Mouse (Mus musculus) midbrain, embryonic 13.5 days (tissue): ENCODE data around the gene Ltb4r2. TPM values are rescaled to one million over a fixed set of nuclear protein-coding genes. Genes with fewer than 3 reads are reported as not detected.
A peak's percentile ranks its signal among the peaks of the same experiment; 100 is the strongest.

Experiments used
- ATAC-seq: fragments of 200-750 bp; cut with Nextera tagmentation; 2 replicates; pipeline ENCODE4 v1.8.0; 2017; ENCODE audit warnings: mild to moderate bottlenecking, moderate TSS enrichment, moderate library complexity
- H3K27ac ChIP-seq: fragments of 300-500 bp; sonication (generic); 2 replicates; pipeline ENCODE4 v1.5.1; 2015; ENCODE audit warnings: inconsistent platforms, mild to moderate bottlenecking, moderate library complexity
- H3K27me3 ChIP-seq: fragments of 300-500 bp; sonication (generic); 2 replicates; pipeline ENCODE4 v1.6.1; 2015; ENCODE audit warnings: mild to moderate bottlenecking, inconsistent platforms
- H3K36me3 ChIP-seq: fragments of 300-500 bp; sonication (generic); 2 replicates; pipeline ENCODE4 v1.6.1; 2015; ENCODE audit warnings: mild to moderate bottlenecking, inconsistent platforms
- H3K4me1 ChIP-seq: fragments of 300-500 bp; sonication (generic); replicated peaks from 2 replicates; pipeline ENCODE4 v1.6.1; 2015; ENCODE audit warnings: inconsistent platforms
- H3K4me2 ChIP-seq: fragments of 300-500 bp; sonication (generic); replicated peaks from 2 replicates; pipeline ENCODE4 v1.6.1; 2015; ENCODE audit warnings: moderate library complexity, mild to moderate bottlenecking, inconsistent platforms
- H3K4me3 ChIP-seq: fragments of 300-500 bp; sonication (generic); replicated peaks from 2 replicates; pipeline ENCODE4 v1.5.1; 2015; ENCODE audit warnings: mild to moderate bottlenecking, inconsistent platforms
- H3K9ac ChIP-seq: fragments of 300-500 bp; sonication (generic); replicated peaks from 2 replicates; pipeline ENCODE4 v1.6.1; 2015; ENCODE audit warnings: mild to moderate bottlenecking, inconsistent platforms
- H3K9me3 ChIP-seq: fragments of 300-500 bp; sonication (generic); 2 replicates; pipeline ENCODE4 v1.6.1; 2016; ENCODE audit warnings: mild to moderate bottlenecking, inconsistent platforms
- WGBS: fragments of 180-500 bp; shearing (Covaris S2); methylation state at CpG from one replicate; pipeline ENCODE4 v1.1.7; 2015; 5-methylcytosine and 5-hydroxymethylcytosine counted together
- polyA plus RNA-seq: library from polyadenylated mRNA; unstranded; fragments of >200 nt; fragmentation: Nextera tagmentation; extraction: Ambion mirVana; gene quantifications from 2 replicates; pipeline ENCODE4 v1.2.1, GENCODE M21; 2015

Gene Ltb4r2
- polyA plus RNA-seq, 1 experiment from 2014 or later: 0.28 TPM

DNA sequence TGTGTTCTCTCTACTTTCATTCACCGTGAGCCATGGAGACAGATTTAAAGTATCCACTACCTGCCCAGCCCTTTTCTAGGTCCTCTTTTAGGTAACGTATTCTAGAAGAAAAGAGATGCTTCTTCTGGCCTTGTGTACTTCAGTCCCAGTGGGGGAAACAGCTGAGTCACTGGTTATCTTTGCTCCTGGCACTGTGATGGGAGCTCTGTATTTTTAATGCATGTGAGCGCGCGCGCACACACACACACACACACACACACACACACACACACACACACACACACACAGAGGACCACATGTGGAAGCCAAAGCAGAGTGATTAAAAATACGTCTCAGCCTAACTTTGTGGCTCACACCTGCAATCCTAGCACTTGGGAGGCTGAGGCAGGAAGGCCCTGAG lies 37.8 kb upstream of the Ltb4r2 start:
- Histone ChIP-seq H3K36me3 (peaks cover 18% of the 10 kb centered on the region), H3K27me3 (no peaks in the 10 kb centered on the region), H3K9ac (no peak overlapping the region), H3K4me3 (no peak overlapping the region), H3K4me1 (peaks cover 17% of the 10 kb centered on the region), H3K27ac (no peak overlapping the region), H3K4me2 (no peak overlapping the region), H3K9me3 (no peaks in the 10 kb centered on the region)
- 92% methylated on average over 7 of the region's 7 CpGs for WGBS
- ATAC-seq: no peak

DNA sequence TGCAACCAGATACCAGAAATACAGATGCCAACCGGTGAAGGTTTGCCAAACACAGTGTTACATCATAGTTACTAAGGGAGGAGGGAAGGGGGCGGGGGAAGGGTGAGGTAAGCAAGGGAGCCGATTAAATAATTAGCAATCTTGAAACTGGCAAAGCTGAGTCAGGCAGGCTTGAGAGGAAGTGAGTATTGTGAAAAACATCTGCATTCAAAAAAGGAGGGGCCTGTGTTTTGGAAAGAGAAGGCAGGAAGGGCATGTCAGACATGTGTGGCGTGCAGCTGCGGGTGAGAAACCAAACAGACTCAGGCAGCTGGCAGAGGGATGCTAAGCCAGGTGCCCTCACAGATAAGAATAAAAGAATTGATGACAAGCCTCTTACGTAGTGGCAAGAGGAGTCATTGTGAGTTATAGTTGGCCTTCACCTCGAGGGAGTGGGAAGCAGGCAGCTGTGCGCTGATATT lies 36.8 kb upstream of the Ltb4r2 start:
- Histone ChIP-seq H3K9ac (no peak overlapping the region), H3K9me3 (no peaks in the 10 kb centered on the region)
- WGBS: 65% methylated on average over 8 of the region's 8 CpGs

DNA sequence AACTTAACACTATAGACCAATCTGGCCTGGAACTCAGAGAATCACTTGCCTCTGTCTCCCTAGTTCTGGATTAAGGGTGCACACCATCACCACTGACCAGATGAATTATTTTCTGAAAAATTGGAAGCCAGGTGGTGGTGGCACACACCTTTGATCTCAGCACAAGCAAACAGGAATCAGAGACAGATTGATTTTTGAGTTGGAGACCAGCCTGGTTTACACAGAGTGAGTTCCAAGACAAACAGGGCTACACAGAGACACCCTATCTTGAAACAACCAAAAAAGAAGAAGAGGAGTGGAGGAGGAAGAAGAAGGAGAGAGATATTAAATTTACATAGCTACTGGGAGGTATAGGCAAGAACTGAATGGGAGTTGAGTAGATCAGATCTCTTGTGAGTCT lies 35.0 kb upstream of the Ltb4r2 start:
- Histone ChIP-seq H3K4me3 (no peak overlapping the region), H3K4me1 (peaks cover 8% of the 10 kb centered on the region), H3K9ac (no peak overlapping the region), H3K27ac (no peak overlapping the region), H3K9me3 (no peaks in the 10 kb centered on the region), H3K27me3 (0 out of 2 replicates have a peak, but pooled peaks cover 3% of the 10 kb centered on the region), H3K4me2 (no peak overlapping the region), H3K36me3 (no peaks in the 10 kb centered on the region)
- ATAC-seq: no peak

More for the DNA sequence above, 36.8 kb upstream of the Ltb4r2 start:
- Histone ChIP-seq H3K36me3 (peaks cover 8% of the 10 kb centered on the region; the same call in 1 of the 2 replicates), H3K27ac (no peak overlapping the region), H3K4me1 (peaks cover 17% of the 10 kb centered on the region), H3K27me3 (no peaks in the 10 kb centered on the region), H3K4me2 (no peak overlapping the region), H3K4me3 (no peak overlapping the region)
- no peak for ATAC-seq

DNA sequence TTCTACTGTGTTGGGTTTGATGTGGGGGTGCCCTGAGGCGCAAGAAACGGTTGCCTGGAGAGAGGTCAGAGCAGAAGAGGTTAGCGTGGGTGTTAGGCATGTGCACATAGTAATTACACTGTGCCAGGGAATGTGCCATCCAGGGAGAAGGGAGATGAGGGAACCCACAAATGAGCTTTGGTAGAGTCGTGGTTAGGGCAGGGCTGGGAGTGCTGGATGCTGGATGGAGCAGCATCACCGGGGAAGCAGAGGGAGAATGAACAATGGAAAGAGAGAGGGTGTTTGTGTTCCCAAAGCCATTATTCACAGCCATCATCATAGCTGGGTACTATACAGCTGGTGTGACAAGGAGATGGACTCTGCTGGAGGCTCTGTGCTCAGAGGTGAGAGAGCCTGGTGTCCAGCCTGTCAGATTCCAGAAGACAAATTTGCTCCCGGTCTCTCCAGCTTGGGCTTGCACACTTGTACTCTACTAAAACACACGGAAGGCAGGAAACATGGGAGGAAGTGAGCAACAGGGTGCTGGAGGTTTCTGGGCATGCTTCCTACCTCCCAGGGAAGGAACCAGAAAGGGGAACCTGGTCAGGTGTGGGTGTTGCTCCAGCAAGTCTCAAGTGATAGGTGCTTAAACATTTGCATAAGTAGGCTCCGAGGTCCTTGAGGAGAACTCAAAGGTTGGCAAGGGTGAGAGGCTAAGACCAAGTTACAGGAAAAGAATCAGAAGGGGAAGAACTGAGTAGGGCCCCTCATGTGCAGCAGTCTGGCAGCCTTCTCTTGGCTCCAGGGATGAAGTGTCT lies 33.1 kb upstream of the Ltb4r2 start:
- Histone ChIP-seq H3K4me1 (no peaks in the 10 kb centered on the region), H3K4me3 (no peak overlapping the region), H3K9me3 (no peaks in the 10 kb centered on the region), H3K27me3 (0 out of 2 replicates have a peak, but pooled peaks cover 3% of the 10 kb centered on the region), H3K9ac (no peak overlapping the region), H3K27ac (no peak overlapping the region), H3K4me2 (no peak overlapping the region), H3K36me3 (no peaks in the 10 kb centered on the region)
- no peak for ATAC-seq
- 81% methylated on average over 8 of the region's 8 CpGs for WGBS

DNA sequence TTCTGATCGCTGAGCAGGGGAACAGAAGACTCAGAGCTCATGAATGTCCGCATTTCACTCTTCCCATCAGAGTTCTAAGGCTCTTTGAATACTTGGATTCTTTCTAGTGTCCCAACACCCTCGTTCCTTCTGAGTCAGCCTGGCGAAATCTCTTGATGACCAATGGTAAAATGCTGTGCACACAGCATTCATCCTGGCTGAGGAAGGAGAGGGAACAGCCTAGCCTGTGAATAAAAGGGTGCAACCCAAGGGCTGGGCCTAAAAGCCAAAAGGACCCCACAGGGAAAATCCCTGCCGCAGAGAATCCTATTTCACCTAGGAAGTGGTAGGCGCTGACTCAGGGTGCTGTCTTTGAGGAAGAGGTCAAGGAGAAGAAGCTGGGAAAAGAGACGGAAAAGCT lies 31.1 kb upstream of the Ltb4r2 start:
- no peak overlapping the region for H3K9ac ChIP-seq
- H3K9me3 ChIP-seq: no peaks in the 10 kb centered on the region
- no peak for ATAC-seq
- no peaks in the 10 kb centered on the region for H3K36me3 ChIP-seq
- H3K4me3 ChIP-seq: no peak overlapping the region
- WGBS: 73% methylated on average over 7 of the region's 7 CpGs
- no peaks in the 10 kb centered on the region for H3K4me1 ChIP-seq
- no peak overlapping the region for H3K27ac ChIP-seq
- H3K27me3 ChIP-seq: 0 out of 2 replicates have a peak, but pooled peaks cover 3% of the 10 kb centered on the region
- no peak overlapping the region for H3K4me2 ChIP-seq

DNA sequence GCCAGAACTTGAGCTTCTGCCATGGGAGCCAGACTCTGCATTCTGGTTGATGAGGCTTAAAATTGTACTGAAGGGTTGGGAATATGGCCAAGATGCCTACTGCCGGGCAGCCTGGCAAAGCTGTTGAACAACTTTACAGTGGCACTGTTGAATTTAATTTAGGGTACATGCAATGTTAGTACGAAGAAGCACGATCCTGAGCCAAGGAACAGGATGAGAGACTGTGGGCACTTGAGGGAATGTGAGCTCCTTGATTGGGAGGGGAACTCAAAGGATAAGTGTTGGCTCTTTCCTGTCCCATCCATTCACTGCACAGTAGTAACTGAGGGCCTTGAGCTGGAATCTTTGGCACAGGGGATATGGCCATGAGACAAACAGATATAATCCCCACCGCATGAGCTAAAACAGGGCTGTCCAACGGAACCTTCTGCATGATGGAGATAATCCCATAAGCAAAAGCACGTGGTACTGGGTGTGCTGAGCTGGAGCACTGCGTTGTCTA lies 30.6 kb upstream of the Ltb4r2 start:
- Histone ChIP-seq H3K4me2 (no peak overlapping the region), H3K4me3 (no peak overlapping the region), H3K36me3 (no peaks in the 10 kb centered on the region), H3K9me3 (no peaks in the 10 kb centered on the region), H3K27ac (no peak overlapping the region), H3K4me1 (no peaks in the 10 kb centered on the region), H3K9ac (no peak overlapping the region), H3K27me3 (0 out of 2 replicates have a peak, but pooled peaks cover 3% of the 10 kb centered on the region)
- WGBS: 81% methylated on average over 7 of the region's 7 CpGs
- ATAC-seq: no peak

DNA sequence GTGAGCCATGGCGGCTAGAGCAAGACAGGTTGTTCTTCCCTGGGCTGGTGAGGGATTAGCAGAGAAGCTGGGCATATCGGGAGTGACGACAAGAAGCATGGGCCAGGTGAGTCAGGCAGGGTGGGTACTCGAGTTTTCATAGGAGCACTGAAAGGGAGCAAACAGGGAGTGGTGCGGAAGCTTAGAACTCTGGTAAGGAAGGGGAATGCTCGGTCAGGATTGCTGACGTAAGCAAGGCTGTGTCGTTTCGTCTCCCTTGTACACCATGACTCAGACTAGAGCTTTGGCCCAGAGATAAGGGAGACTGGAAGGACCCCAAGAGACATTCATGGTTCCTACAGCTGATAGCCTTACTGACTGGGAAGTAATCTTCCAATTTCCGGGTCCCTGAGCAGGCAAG lies 27.3 kb upstream of the Ltb4r2 start:
- ATAC-seq: no peak
- Histone ChIP-seq H3K36me3 (peaks cover 7% of the 10 kb centered on the region), H3K9ac (no peak overlapping the region), H3K4me2 (no peak overlapping the region), H3K27ac (no peak overlapping the region), H3K4me1 (no peaks in the 10 kb centered on the region), H3K4me3 (no peak overlapping the region), H3K27me3 (0 out of 2 replicates have a peak, but pooled peaks cover 3% of the 10 kb centered on the region), H3K9me3 (no peaks in the 10 kb centered on the region)
- 80% methylated on average over 10 of the region's 10 CpGs for WGBS

DNA sequence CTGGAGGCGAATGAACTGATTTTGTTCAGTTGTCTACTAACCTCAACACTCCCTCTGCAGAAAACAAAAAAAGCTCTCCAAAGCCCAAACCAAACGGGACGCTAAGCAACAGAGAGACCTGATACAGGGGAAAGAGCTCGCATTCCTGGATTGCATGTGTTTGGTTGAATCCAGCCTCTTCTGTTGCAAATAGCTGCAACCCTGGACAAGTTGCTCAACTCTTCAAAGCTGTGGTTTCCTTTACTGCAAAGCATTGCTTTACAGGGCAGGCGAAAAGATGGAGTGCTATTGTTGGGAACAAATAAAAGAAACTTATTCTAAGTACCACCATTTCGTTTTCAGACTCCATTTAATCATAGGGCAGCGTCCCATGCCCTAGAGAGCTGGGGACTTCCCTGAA lies 26.4 kb upstream of the Ltb4r2 start:
- Histone ChIP-seq H3K4me2 (no peak overlapping the region), H3K9ac (no peak overlapping the region), H3K27me3 (0 out of 2 replicates have a peak, but pooled peaks cover 3% of the 10 kb centered on the region), H3K27ac (no peak overlapping the region), H3K4me1 (no peaks in the 10 kb centered on the region), H3K36me3 (peaks cover 17% of the 10 kb centered on the region), H3K9me3 (no peaks in the 10 kb centered on the region), H3K4me3 (no peak overlapping the region)
- WGBS: 74% methylated on average over 7 of the region's 7 CpGs
- no peak for ATAC-seq

DNA sequence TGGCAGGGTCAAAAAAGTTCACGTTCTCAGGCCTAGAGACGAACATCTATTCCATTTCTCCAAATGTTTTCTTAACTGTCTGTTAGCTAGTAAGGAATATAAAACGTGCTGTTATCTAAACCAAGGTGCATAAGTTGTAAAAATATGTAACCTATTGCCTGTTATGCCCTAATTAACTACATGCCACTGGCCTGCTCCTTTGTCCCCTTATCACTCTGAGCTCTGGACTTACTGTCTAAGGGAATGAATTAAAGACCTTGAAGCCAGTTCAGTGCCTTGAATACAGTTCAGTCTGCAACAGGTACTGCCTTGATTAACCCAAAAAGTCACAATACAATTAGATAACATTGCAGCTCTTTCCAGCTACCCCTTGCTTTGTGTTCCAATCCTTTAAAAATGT lies 25.9 kb upstream of the Ltb4r2 start:
- Histone ChIP-seq H3K9me3 (no peaks in the 10 kb centered on the region), H3K4me2 (no peak overlapping the region), H3K27ac (no peak overlapping the region), H3K36me3 (peaks cover 22% of the 10 kb centered on the region), H3K4me1 (no peaks in the 10 kb centered on the region), H3K27me3 (0 out of 2 replicates have a peak, but pooled peaks cover 3% of the 10 kb centered on the region), H3K9ac (no peak overlapping the region), H3K4me3 (no peak overlapping the region)
- ATAC-seq: no peak
- 76% methylated on average over 3 of the region's 3 CpGs for WGBS

DNA sequence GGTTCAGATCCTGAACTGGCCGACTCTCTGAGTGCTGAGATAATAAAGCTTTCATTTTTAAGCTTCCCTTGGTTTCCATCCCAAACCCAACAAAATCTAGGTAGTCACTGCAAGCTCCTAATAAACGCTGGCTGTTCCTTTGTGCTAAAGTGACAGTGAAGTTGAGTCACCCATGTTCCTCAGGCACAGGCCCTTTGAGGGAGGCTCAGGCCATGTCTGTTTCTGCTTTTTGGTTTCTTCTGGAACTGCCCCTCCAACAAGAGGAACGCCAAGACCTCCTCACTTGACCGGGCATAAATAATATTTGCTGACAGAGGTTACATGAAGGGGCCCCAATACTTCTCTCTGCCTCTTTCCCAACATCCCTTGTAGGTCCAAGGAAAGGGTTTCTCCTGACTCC lies 25.5 kb upstream of the Ltb4r2 start:
- no peak for ATAC-seq
- no peak overlapping the region for H3K4me2 ChIP-seq

DNA sequence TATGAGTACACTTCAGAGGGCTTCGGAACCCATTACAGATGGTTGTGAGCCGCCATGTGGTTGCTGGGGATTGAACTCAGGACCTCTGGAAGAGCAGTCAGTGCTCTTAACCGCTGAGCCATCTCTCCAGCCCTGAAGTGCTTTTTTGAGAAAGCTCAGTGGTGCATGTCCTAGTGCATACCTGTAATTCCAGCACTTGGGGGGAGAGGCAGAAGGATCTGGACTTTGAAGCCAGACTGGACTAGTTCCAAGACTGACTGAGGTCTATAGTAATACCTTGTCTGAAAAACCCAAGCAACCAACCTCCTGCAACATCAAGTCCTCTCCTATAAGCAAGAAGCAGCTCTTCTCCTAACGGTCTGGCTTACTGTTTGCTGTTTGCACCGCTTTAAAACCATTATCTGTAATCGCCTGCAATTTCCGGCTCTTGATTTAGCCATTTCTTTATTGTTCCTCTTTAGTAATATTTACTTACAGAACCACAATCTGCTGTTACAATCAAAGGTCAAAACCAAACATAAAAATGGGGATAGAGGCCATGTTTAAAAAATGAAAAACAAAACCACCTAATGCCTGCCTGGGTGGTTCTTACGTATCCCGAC lies 24.0 kb upstream of the Ltb4r2 start:
- peaks cover 30% of the 10 kb centered on the region for H3K36me3 ChIP-seq
- H3K9me3 ChIP-seq: no peaks in the 10 kb centered on the region
- H3K27me3 ChIP-seq: no peaks in the 10 kb centered on the region
- H3K4me2 ChIP-seq: no peak overlapping the region
- no peaks in the 10 kb centered on the region for H3K4me1 ChIP-seq
- no peak overlapping the region for H3K4me3 ChIP-seq
- no peak overlapping the region for H3K9ac ChIP-seq
- WGBS: 88% methylated on average over 9 of the region's 9 CpGs
- H3K27ac ChIP-seq: no peak overlapping the region
- ATAC-seq: no peak

More for the DNA sequence above, 25.5 kb upstream of the Ltb4r2 start:
- Histone ChIP-seq H3K36me3 (peaks cover 26% of the 10 kb centered on the region), H3K27ac (no peak overlapping the region), H3K27me3 (0 out of 2 replicates have a peak, but pooled peaks cover 3% of the 10 kb centered on the region), H3K4me1 (no peaks in the 10 kb centered on the region), H3K9me3 (no peaks in the 10 kb centered on the region), H3K9ac (no peak overlapping the region), H3K4me3 (no peak overlapping the region)
- WGBS: 83% methylated on average over 4 of the region's 4 CpGs

DNA sequence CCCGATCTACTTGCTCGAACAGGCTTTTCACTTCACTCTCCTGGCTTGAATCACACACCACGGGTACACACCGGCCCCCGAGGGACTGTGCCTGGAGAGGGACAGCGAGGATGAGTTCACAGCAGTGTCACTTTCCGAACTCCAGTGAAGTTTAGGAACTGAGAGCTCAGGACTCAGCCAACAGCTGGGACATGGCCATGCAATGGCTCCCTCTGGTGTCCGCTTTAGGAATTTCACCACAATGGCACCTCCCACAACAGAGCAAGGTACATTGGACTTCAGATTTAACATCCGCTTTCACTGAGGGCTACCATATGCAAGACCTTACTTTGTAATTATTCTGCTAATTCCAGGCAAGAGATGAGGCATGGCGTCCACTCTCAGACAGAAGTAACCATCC lies 17.5 kb upstream of the Ltb4r2 start:
- H3K9ac ChIP-seq: no peak overlapping the region; the same call in 1 of the 2 replicates

More for the DNA sequence above, 17.5 kb upstream of the Ltb4r2 start:
- ATAC-seq: peak; percentile 74
- Histone ChIP-seq H3K4me3 (no peak overlapping the region), H3K27me3 (no peaks in the 10 kb centered on the region), H3K4me1 (peaks cover 36% of the 10 kb centered on the region), H3K36me3 (peaks cover 27% of the 10 kb centered on the region), H3K9me3 (no peaks in the 10 kb centered on the region), H3K27ac (no peak overlapping the region), H3K4me2 (peak overlapping the region; percentile 24)
- WGBS: 26% methylated on average over 10 of the region's 10 CpGs
